Mouse (Mus musculus) limb, embryonic 14.5 days (tissue): ENCODE results near the gene E2f2. TPM values are rescaled to one million over a fixed set of nuclear protein-coding genes. Genes with fewer than 3 reads are reported as not detected.

Experiments
- ATAC-seq: fragments of 200-750 bp; cut with Nextera tagmentation; 2 replicates; pipeline ENCODE4 v1.8.0; 2017; ENCODE audit warnings: low read depth, moderate number of reproducible peaks, moderate TSS enrichment; ENCODE audit not compliant: low FRiP score
- DNase-seq: peaks from one replicate; pipeline ENCODE4 v3.0.0-alpha.2; 2015; ENCODE audit warnings: low spot score
- H3K27ac ChIP-seq: fragments of 300-500 bp; sonication (generic); replicated peaks from 2 replicates; pipeline ENCODE4 v1.5.1; 2014; ENCODE audit warnings: low read depth, mild to moderate bottlenecking, low read length, moderate library complexity, mixed read lengths
- H3K27me3 ChIP-seq: fragments of 300-500 bp; sonication (generic); 2 replicates; pipeline ENCODE4 v1.6.1; 2014; ENCODE audit warnings: low read length, mixed read lengths; ENCODE audit not compliant: control insufficient read depth, insufficient read depth
- H3K36me3 ChIP-seq: fragments of 300-500 bp; sonication (generic); 2 replicates; pipeline ENCODE4 v1.6.1; 2014; ENCODE audit warnings: mild to moderate bottlenecking, low read length, moderate library complexity, mixed read lengths; ENCODE audit not compliant: control insufficient read depth, insufficient read depth
- H3K4me1 ChIP-seq: fragments of 300-500 bp; sonication (generic); 2 replicates; pipeline ENCODE4 v1.6.1; 2014; ENCODE audit warnings: antibody characterized with exemption, low read length, mixed read lengths; ENCODE audit not compliant: control insufficient read depth, insufficient read depth
- H3K4me2 ChIP-seq: fragments of 300-500 bp; sonication (generic); replicated peaks from 2 replicates; pipeline ENCODE4 v1.6.1; 2014; ENCODE audit warnings: low read depth, mild to moderate bottlenecking, low read length, moderate library complexity; ENCODE audit not compliant: severe bottlenecking
- H3K4me3 ChIP-seq: fragments of 300-500 bp; sonication (generic); replicated peaks from 2 replicates; pipeline ENCODE4 v1.5.1; 2014; ENCODE audit warnings: low read length
- H3K9ac ChIP-seq: fragments of 300-500 bp; sonication (generic); 2 replicates; pipeline ENCODE4 v1.6.1; 2014; ENCODE audit warnings: mild to moderate bottlenecking, low read depth, low read length, moderate library complexity; ENCODE audit not compliant: severe bottlenecking
- H3K9me3 ChIP-seq: fragments of 300-500 bp; sonication (generic); 2 replicates; pipeline ENCODE4 v1.6.1; 2016; ENCODE audit warnings: low read length; ENCODE audit not compliant: control insufficient read depth
- POLR2A ChIP-seq: fragments of 200-500 bp; IDR thresholded peaks from 2 replicates; pipeline ENCODE4 v1.8.0; 2012; ENCODE audit warnings: inconsistent platforms, mild to moderate bottlenecking, moderate library complexity, borderline replicate concordance; ENCODE audit not compliant: insufficient read depth, insufficient read length; ENCODE audit errors: extremely low read depth
- WGBS: fragments of 180-500 bp; shearing (Covaris S2); extraction: QIAGEN DNeasy Blood & Tissue Kit; methylation state at CpG from one replicate; pipeline ENCODE4 v1.1.7; 2014; 5-methylcytosine and 5-hydroxymethylcytosine counted together
- polyA plus RNA-seq, 2 experiments: library from polyadenylated mRNA; depleted of rRNA in 1 of 2; stranded (reverse) in 1 of 2; unstranded in 1 of 2; fragments of >200 nt; fragmentation: Nextera tagmentation in 1 of 2; extraction: Ambion mirVana in 1 of 2; gene quantifications; 2 replicates each; pipeline versions ENCODE4 v1.2.1 to v1.2.3; 2012 to 2014

E2f2 gene
- polyA plus RNA-seq, 2 experiments = 6.8 to 8.9 TPM

DNA sequence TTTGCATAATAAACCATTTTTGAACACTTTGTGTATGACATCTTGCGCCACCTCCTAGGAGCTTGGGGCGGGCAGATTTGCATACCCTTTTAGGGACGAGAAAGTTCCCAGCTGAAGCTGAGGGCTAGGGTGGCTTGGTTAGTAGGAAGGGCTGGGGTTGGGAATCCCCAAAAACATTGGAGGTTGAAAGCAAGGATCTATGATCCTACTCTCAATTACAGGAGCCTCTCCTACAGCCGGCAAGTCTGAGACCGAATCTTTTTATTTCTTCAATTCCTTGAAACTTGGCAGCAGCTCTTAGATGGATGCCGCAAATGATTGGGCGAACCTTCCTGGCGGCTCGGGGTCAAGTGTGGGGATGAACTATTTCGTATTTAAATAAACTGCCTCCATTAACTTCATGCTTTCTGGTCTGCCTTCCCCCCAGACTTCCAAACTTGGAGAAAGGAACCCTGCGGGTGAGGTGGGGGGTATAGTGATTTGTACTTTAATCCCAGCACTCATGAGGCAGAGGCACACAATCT lies 26.8 kb upstream of the E2f2 start:
- Histone ChIP-seq H3K4me3 (peak overlapping the region; percentile 72), H3K4me1 (peaks cover 65% of the 10 kb centered on the region), H3K36me3 (peaks cover 12% of the 10 kb centered on the region), H3K9me3 (no peaks in the 10 kb centered on the region), H3K9ac (peak overlapping the region; percentile 91), H3K4me2 (peak overlapping the region; percentile 64), H3K27ac (peak overlapping the region; percentile 99), H3K27me3 (no peaks in the 10 kb centered on the region)
- no peak for TF ChIP-seq POLR2A
- ATAC-seq (no peak), DNase-seq (no peak)
- WGBS = 4% methylated on average over 11 of the region's 11 CpGs

DNA sequence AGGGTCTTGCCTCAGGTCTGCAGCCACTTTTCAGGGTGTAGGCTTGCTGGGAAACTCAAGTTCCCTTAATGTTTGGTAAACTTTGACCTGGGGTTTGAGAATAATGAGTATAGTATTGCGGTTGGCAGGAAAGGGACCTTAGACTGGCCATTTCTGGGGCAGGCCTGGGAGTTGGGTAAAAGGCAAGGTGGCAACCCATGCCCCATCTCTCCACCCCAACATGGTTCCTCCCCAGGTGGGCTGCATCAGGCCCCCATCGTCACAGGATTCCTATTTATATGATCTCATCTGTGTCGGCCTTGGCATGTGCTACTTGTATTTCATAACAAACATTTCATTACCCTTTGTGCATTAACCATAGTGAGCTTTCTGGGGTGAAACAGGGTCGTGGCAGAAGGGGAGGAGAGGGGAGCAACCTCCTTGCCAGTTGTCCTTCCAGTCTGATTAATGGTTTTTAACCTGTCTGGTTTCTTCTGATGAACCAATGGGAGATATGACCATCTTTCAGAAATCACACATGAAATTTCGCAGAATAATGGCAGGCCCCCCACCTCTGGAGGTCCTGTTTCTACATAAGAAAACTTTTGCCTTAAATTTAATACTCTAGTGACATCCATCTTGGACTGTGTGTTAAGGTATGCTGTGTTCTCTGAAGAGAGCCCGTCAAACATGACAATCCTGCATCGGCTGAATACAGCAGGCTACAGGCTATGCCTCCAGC lies 26.0 kb upstream of the E2f2 start:
- Histone ChIP-seq H3K9me3 (no peaks in the 10 kb centered on the region), H3K27me3 (no peaks in the 10 kb centered on the region), H3K27ac (peak overlapping the region; percentile 99), H3K4me1 (peaks cover 65% of the 10 kb centered on the region), H3K4me3 (peak overlapping the region; percentile 72), H3K36me3 (peaks cover 12% of the 10 kb centered on the region), H3K4me2 (peak overlapping the region; percentile 64), H3K9ac (peak overlapping the region; percentile 91)
- no peak for DNase-seq
- TF ChIP-seq POLR2A = no peak
- ATAC-seq = no peak
- WGBS = 8% methylated on average over 7 of the region's 7 CpGs

DNA sequence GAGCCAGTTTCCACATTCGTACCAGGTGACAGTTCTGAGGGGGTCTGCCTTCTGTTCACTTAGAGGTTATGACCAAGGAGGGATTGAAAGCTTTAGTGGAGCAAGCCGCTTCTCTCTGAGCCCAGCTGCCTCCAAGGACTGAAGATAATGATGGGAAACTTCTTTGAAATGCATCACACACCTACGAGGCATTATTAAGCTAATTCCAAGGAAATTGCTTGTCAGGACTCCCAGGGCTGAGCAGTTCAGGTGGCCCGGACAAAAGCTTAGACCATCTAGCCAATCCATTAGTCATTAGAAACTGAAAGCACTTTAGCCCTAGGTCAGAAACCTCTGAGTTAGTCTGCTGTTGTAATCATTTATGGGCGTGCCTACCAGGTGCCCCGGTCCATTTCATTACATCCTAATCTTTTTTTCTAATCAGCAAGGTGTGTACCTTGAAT lies 25.5 kb upstream of the E2f2 start:
- H3K27me3 ChIP-seq = no peaks in the 10 kb centered on the region
- ATAC-seq (no peak), DNase-seq (no peak)
- H3K4me1 ChIP-seq = peaks cover 60% of the 10 kb centered on the region
- H3K27ac ChIP-seq = peak overlapping the region; percentile 99
- 5% methylated on average over 6 of the region's 6 CpGs for WGBS
- peak overlapping the region; percentile 91 for H3K9ac ChIP-seq
- H3K9me3 ChIP-seq = no peaks in the 10 kb centered on the region
- H3K4me3 ChIP-seq = peak overlapping the region; percentile 72
- no peak for TF ChIP-seq POLR2A
- H3K36me3 ChIP-seq = peaks cover 12% of the 10 kb centered on the region
- peak overlapping the region; percentile 64 for H3K4me2 ChIP-seq

- H3K27ac ChIP-seq = peak overlapping the region; percentile 99
- H3K36me3 ChIP-seq = peaks cover 12% of the 10 kb centered on the region
- H3K9me3 ChIP-seq = no peaks in the 10 kb centered on the region
- H3K4me1 ChIP-seq = peaks cover 57% of the 10 kb centered on the region
- H3K4me3 ChIP-seq = peak overlapping the region; percentile 72
- WGBS = 1% methylated on average over 36 of the region's 48 CpGs
- peak; percentile 69; the same call in 1 of the 2 replicates for TF ChIP-seq POLR2A
- H3K9ac ChIP-seq = peak overlapping the region; percentile 91
- ATAC-seq (peak; percentile 68), DNase-seq (peak; percentile 92)
- no peaks in the 10 kb centered on the region for H3K27me3 ChIP-seq
- H3K4me2 ChIP-seq = peak overlapping the region; percentile 64
Observed at GRCm38 (mm10) chr4:136147436-136148135, 24.6 kb upstream of the E2f2 start.

DNA sequence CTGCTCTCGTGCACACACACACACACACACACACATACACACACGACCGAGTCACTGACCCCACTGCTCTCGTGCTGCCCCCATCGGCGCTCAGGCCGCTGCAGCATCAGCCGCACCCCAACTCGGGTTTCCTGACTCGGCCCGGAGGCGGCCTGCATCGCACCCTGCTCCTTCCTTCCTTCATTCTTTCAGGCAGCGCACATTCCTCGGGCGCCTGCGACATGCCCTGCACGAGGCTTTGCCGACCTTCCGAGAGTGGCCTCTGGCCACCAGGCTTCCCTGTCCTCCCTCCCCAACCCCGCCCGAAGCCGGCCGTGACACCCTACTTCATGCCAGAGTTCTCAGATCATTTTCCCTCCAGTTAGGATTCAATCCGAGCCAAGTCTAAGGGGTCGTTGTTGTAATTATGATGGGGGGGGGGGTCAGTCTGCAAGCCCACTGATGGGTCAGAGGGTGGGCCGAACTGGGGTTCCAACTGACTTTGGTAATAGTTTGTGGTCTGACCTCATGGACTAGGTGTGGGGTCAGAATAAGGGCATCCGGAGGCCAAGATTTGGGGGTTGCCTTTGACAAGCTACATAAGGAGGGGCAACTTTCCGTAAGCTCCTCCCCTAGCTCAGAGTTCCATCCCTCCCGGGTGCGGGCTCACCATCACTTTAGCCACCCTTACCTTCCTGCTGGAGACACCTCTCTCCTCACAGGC lies 23.7 kb upstream of the E2f2 start:
- Histone ChIP-seq H3K9ac (peak overlapping the region; percentile 4; the same call in 1 of the 2 replicates), H3K9me3 (no peaks in the 10 kb centered on the region), H3K27ac (peak overlapping the region; percentile 99), H3K36me3 (peaks cover 12% of the 10 kb centered on the region), H3K27me3 (no peaks in the 10 kb centered on the region), H3K4me1 (peaks cover 50% of the 10 kb centered on the region), H3K4me2 (peak overlapping the region; percentile 64), H3K4me3 (peak overlapping the region; percentile 72)
- ATAC-seq (no peak), DNase-seq (no peak)
- WGBS = 4% methylated on average over 31 of the region's 31 CpGs
- TF ChIP-seq POLR2A = no peak
